Mouse (Mus musculus) frontal cortex, postnatal 14 days (tissue): ENCODE measurements around the gene Bora.

Source experiments
- DNase-seq, 2 experiments: peaks; one replicate each; pipeline ENCODE4 v3.0.0; 2022; ENCODE audit warnings: low spot score in 2 of 2

Bora gene

DNA sequence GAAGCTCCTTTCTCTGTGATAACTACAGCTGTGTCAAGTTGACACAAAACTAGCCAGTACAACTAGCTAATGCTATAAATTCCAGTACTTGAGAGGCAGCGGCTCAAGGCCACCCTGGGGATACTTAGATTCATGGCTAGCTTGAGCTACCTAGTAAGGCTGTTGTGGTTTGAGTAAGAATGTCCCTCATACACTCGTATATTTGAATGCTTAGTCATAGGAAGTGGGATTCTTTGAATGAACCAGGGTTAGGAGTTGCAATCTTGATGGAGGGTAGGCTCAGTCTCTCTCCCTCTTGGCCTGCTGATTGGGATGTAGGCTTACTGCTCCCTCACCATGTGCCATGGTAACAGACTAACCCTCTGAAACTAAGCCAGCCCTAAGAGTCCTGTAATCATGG, 17.1 kb downstream of the Bora start:
- DNase-seq, result no peak

DNA sequence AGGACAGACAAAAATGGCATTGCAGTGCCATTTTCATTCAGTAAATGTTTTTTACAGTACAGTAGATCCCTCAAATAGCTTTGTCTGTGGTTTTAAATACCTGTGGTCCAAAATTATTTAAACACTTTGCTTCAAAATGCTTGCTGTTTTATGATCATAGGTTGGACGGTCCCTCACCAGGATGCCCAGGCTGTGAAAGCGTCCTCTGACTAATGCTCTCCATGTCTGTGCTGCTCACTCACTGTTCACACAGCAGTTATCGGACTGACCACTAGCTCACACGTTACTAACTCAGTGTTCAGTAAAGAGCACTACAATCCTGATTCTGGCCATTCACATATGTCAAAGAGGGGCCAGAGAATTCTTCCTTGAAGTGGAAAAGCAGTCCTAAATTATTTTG, 25.1 kb downstream of the Bora start:
- DNase-seq, result no peak

DNA sequence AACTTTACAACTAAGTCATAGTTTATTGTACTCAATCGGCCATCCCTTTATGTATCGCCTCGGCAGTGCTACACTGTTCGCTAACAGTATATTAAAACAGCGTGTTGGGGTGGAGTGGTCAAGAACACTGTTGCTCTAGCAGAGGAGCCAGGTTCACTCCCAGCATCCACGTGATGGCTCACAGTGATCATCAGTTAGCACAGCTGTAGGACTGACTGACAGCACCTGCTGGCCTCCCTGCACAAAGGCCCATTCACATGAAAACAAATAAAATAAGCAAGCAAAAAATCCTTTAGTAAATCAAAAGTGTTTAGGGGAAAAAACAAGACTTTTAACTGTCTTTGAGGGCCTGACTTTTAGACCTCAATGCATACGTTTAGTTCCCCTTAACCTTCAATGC, 42.9 kb downstream of the Bora start:
- no peak for DNase-seq

DNA sequence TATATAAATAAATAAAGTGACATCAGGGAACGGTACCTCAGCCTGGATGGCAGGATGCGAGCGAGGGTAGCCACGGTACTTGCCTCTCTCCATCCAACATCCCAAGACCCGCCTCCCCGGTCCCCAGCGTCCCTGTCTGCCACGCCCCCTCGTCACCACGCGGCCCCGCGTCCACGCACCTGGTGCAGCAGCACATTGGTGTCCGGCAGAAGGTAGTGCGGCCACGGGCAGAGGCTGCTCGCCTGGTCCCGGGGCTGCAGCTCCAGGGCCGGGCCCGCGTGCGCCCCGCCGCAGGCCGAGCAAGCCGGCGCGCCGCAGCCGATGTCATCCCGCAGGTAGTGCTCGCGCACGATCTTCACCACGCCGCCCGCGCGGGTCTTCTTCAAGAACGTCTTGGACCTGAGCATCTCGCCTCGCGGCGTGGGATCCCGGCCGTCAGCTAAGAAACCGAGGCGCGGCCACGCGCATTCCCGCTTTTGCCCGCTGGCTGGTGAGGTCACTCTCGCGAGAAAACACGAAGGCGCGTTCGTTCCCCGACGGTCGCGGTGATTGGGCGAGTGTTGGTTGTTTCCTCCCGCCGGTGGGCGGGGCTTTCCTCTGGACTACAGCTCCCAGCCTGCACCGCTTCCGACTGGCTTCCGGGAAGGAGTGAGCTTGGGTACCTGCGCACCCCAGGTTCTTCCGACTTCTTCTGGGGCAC, 53.4 kb downstream of the Bora start, which contains the start of the genes Pibf1 and Dis3:
TSS of gene Pibf1 (plus strand) at position 158 of the 700 bp plus-strand sequence.
TSS of gene Dis3 (minus strand) at position 504 of the 700 bp plus-strand sequence.
- DNase-seq, result peak; percentile 98 to 99

DNA sequence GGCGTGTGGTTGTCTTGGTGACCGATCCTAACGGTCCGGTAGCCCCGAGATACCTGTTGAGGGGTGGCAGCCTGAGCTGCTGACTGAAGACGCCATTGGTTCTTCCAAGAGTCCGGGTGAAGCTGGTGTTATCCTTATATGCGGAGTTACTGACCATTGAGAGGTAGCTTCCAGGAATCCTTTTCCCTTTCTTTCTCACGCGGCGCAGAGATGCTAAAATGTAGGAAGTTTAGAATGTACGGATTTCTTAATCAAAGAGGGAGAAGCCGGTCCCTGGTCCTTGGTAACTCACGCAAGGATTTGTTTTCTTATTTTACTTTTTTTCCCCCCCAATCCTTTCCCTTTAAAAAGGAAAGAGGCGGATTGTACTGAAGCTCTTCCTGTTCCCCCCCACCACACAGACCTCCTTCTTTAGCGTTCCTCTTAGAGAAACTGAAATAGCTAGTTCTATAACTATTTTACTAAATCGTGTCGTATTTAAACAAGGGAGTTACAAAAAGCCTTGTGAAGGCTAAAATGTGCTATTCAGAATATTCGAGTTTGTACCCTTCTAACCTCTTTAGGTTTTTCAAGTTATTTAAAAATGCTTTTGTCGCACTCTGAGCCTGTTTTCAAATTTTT, 54.1 kb downstream of the Bora start:
- no peak for DNase-seq

DNA sequence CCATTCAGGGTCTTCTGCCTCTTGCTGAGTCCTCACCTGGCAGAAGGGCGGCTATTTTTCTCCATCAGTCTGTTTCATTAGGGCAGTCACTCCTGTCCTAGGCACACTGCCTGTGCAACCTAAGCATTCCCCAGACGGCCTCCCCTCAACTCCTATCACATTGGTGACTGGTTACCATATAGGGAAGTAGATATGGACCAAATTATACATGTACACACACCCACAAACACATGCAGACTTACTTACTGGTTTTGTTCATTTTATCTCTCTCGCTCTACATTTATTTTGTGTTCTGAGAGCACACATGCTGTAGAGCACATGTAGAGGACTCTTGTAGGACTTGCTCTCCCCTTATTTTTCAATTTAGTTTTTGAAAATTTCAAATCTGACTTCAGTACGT, 57.0 kb downstream of the Bora start:
- DNase-seq, result no peak

DNA sequence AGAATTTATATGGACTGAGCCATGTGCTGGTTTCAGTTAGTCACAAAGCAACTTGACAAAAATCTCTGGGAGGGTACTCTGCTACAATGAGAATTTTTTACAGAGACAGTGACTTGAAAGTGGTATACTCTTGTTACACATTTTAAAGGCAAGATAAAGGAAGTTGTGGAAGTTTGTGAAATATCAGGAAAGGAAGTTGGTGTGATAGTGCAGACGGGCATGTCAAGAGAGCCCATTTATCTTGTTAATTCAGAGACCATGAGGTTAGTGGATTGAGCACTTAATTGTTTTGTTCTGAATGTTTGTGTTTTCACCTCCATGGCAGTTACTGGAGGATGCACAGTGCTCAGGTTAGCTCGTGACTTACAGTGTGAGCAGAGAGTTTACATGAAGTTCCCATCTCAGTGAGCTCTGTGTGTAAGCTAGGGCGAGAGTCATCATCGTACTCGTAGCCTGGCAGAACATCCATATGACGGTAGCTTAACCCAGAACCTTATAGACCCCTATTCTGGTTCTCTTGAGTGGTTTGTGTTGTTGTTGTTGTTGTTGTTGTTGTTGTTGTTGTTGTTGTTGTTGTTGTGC, 58.6 kb downstream of the Bora start:
- DNase-seq, result no peak

DNA sequence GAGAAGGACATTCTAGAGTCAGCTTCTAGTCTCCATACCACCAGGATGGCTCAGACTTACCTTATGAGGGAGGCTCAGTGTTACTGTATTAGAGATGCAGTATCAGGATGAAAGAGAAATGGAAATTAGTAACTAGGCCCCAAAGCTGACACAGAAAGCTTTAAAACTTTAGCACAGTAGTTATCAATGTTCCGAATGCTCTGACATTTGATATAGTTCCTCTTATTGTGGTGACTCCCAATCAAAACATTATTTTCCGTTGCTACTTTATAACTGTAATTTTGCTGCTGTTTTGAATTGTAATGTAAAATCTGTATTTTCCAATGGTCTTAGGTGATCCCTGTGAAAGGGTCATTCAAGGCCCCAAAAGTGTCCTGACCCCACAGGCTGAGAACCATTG, 60.6 kb downstream of the Bora start:
- DNase-seq, result no peak

DNA sequence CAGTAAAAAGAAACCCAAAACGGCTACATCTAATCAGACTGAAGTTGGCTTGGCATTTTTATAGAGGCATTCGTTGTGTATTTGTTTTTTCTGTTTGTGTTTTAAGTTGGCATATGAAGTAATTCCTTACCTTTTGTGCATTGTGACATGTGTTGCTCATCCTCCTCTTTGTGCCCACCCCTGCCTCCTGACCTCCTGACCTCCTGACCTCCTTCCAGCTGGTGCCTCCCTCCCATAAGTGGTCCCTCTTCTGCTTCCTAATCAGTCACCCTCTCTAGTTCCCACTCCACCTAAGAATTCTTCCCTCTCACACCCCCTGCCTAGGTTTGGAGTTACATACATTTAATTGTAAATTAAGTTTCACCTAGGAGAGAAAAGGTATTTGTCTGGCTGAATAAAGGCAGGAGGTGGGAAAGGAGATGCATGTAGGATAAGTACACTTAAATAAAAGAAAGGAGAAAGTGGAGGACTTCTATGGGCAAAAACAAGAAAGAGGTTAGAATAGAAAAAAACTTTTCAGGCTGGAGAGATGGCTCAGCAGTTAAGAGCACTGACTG, 61.7 kb downstream of the Bora start:
- no peak for DNase-seq

DNA sequence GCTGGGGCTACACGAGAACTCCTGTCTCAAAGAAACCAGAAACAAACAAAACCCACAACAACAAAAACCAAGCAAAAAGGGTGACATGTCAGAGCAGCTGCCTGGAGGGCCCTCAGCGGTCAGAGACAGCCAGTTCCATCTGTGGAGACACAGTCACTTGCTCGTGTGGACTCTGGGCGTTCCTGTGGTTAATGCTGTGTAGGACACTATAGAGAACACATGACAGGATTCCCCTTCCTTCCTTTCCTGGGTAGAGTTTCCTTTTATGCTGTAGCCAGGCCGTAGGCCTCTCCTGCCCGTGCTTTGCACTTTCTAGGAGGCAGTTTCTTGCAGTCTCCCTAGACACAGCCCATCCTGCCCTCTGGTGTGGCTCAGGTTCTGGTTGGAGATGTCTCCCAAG, 62.7 kb downstream of the Bora start:
- no peak for DNase-seq

DNA sequence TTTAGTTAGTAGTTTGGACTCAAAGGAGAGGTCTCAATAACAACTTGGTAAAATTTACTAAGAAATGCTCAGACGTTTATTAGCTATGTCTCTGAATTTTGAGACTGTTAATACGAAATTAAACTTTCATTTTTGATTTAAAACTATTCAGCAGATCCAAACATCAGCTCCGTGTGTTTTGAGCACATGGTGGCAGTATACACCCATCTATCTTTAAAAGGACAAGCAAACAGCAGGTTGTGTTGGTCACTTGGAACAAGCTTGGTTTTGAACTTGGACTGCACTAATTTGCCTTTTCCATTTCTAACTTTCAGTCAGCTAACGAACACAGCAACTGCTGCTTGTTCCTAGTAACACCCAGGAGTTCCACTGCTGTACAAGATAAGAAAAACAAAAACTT, 71.6 kb downstream of the Bora start:
- no peak for DNase-seq

DNA sequence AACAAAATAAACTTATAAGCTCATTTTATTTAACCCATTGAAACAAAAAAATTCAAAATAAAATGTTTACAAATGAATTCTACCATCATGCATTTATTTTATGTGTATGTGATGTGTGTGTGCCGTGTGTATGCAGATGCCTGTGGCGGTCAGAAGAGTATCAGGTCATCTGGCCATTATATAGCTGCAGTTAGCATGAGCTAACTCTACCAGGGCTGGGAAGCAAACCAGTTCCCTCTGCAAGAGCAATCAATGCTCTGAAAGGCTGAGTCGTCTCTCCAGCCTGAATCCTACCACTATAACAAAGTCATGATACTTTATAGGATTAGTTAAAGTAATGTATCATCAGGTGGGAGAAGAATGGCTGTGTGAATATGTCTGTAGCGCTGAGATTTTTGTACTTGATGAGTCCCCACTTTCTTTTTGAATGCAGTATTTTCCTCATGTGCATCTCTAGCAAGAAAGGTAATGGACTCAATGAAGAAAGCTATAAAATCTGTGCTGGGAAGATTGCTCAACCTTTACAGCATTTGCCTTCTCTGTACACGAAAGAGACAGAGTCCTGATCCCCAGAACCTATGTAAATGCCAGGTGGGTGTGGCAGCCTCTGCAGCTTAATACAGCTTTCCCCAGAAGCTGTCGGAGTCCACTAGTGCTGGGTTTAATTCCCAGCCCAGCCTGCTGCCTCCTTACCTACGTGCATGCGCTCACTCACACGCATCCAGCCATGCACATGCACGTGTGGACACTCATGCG, 75.7 kb downstream of the Bora start:
- no peak for DNase-seq

DNA sequence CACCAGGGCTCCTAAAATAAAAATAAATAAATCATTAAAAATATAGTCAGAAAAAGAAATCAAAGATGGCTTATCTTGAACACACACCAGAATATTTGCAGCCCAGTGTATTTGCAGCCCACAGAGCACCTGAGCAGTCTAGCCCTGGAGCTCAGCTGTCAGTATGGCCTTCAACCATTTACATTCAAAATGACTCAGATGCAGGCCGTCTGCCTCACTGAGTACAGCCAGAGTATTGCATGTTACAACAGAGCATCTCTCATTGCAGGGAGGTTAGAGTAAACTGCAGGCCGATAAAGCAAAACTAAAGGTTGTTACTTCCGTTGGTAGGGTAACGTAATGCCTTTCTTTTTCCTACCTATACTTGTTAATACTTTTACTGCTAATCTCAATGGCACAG, 78.1 kb downstream of the Bora start:
- DNase-seq, result no peak
